Mouse (Mus musculus): ENCODE data around the gene Foxr2.

Foxr2 gene

GRCm38 (mm10) chrX:153118486-153118885 is at the start of gene Foxr2:
TSS of gene Foxr2 (plus strand) at chrX:153118786.
- no peak for DNase-seq

GRCm38 (mm10) chrX:153119013-153119412 is 427 bp downstream of the Foxr2 start:
- DNase-seq, result no peak

- DNase-seq, result peak; percentile 84
Measured at GRCm38 (mm10) chrX:153139734-153140515, 21.3 kb downstream of the Foxr2 start, which contains the start of gene Rragb. TSS of gene Rragb (plus strand) at chrX:153139981.

GRCm38 (mm10) chrX:153142656-153143055 is 24.1 kb downstream of the Foxr2 start:
- DNase-seq, result no peak

- no peak for DNase-seq
Measured at GRCm38 (mm10) chrX:153151766-153152165, 33.2 kb downstream of the Foxr2 start.

GRCm38 (mm10) chrX:153155322-153155721 is 36.7 kb downstream of the Foxr2 start:
- DNase-seq, result peak; percentile 20

- peak; percentile 6 for DNase-seq
Measured at GRCm38 (mm10) chrX:153174786-153175185, 56.2 kb downstream of the Foxr2 start.

GRCm38 (mm10) chrX:153182221-153182620 is 63.6 kb downstream of the Foxr2 start:
- DNase-seq, result peak; percentile 6
